Mouse (Mus musculus) ovary, postnatal 36 days (tissue): ENCODE measurements around the gene Hoxa11.
A peak's percentile ranks its signal among the peaks of the same experiment; 100 is the strongest.

Experiments used
- DNase-seq: peaks from one replicate; pipeline ENCODE4 v3.0.0; 2022; ENCODE audit warnings: low spot score, mixed read lengths

The Hoxa11 gene

GRCm38 (mm10) chr6:52206882-52207683 is 38.5 kb downstream of the Hoxa11 start:
- DNase-seq = no peak

GRCm38 (mm10) chr6:52205638-52206621 is 39.7 kb downstream of the Hoxa11 start:
- no peak for DNase-seq

GRCm38 (mm10) chr6:52205221-52205620 is 40.4 kb downstream of the Hoxa11 start:
- no peak for DNase-seq

GRCm38 (mm10) chr6:52204050-52204752 is 41.4 kb downstream of the Hoxa11 start, which contains the start of gene Hoxa5:
Hoxa5 (minus strand) TSS chr6:52204587.
- DNase-seq = peak; percentile 65

- DNase-seq = peak; percentile 25
Measured at GRCm38 (mm10) chr6:52203371-52204049, 42.1 kb downstream of the Hoxa11 start.

GRCm38 (mm10) chr6:52203121-52203370 is 42.6 kb downstream of the Hoxa11 start:
- DNase-seq = no peak

GRCm38 (mm10) chr6:52202362-52203120 is 43.1 kb downstream of the Hoxa11 start:
- DNase-seq = no peak

- DNase-seq = no peak
Measured at GRCm38 (mm10) chr6:52201269-52201668, 44.3 kb downstream of the Hoxa11 start.

GRCm38 (mm10) chr6:52200751-52201250 is 44.8 kb downstream of the Hoxa11 start:
- no peak for DNase-seq

- DNase-seq = no peak
Measured at GRCm38 (mm10) chr6:52200073-52200750, 45.4 kb downstream of the Hoxa11 start.

GRCm38 (mm10) chr6:52197271-52197670 is 48.3 kb downstream of the Hoxa11 start:
- DNase-seq = no peak

- no peak for DNase-seq
Measured at GRCm38 (mm10) chr6:52196811-52197210, 48.8 kb downstream of the Hoxa11 start.

GRCm38 (mm10) chr6:52194690-52195089 is 50.9 kb downstream of the Hoxa11 start:
- no peak for DNase-seq
